Mouse (Mus musculus) forebrain, embryonic 10.5 days (tissue): ENCODE measurements around the gene Dnajb2. TPM values are rescaled to one million over a fixed set of nuclear protein-coding genes. Genes with fewer than 3 reads are reported as not detected.
"Not testable (repeated sequence)": the region's sequence is repeated elsewhere in the genome, so short reads cannot be mapped to it uniquely, and the experiment has no call there.

Experiments
- DNase-seq: peaks from one replicate; pipeline ENCODE4 v3.0.0-alpha.2; 2017; ENCODE audit warnings: low spot score; ENCODE audit errors: extremely low spot score
- H3K27ac ChIP-seq: fragments of 300-500 bp; sonication (generic); 2 replicates; pipeline ENCODE4 v1.5.1; 2016; ENCODE audit warnings: mild to moderate bottlenecking
- H3K27me3 ChIP-seq: fragments of 300-500 bp; sonication (generic); 2 replicates; pipeline ENCODE4 v1.6.1; 2016; ENCODE audit warnings: mild to moderate bottlenecking; ENCODE audit not compliant: poor library complexity, severe bottlenecking
- H3K36me3 ChIP-seq: fragments of 300-500 bp; sonication (generic); replicated peaks from 2 replicates; pipeline ENCODE4 v1.6.1; 2016; ENCODE audit warnings: mild to moderate bottlenecking, moderate library complexity
- H3K4me1 ChIP-seq: fragments of 300-500 bp; sonication (generic); 2 replicates; pipeline ENCODE4 v1.6.1; 2016
- H3K4me3 ChIP-seq: fragments of 300-500 bp; sonication (generic); 2 replicates; pipeline ENCODE4 v1.5.1; 2016; ENCODE audit warnings: mild to moderate bottlenecking, moderate library complexity
- H3K9me3 ChIP-seq: fragments of 300-500 bp; sonication (generic); 2 replicates; pipeline ENCODE4 v1.6.1; 2016; ENCODE audit warnings: mild to moderate bottlenecking, moderate library complexity
- WGBS: fragments of 180-500 bp; shearing (Covaris S2); methylation state at CpG from one replicate; pipeline ENCODE4 v1.1.7; 2016; 5-methylcytosine and 5-hydroxymethylcytosine counted together
- polyA plus RNA-seq: library from polyadenylated mRNA; unstranded; fragments of >200 nt; fragmentation: Nextera tagmentation; extraction: Ambion mirVana; gene quantifications from 2 replicates; pipeline ENCODE4 v1.2.1, GENCODE M21; 2016

The Dnajb2 gene
- polyA plus RNA-seq, 1 experiment from 2014 or later, result 28.6 TPM

DNA sequence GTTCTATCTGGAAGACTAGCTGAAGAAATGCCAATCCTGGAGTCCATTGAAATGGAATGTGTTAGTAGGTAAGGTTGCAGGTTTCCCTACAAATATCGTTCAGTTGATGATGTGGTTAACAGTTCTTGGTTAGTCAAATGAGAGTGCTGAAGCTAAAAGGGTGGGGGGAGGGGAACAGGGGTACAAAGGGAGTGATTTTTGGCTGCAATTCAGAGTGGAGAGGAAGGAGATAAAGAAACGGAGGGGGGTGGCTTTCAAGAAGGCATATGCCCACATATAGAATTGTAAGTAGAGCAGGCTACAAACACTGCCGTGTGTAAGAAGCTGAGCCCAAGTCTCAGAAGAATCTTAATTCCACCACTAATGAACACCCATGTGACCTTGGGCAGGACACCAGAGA is 10.7 kb upstream of the Dnajb2 start:
- no peaks in the 10 kb centered on the region for H3K4me1 ChIP-seq
- no peak overlapping the region for H3K4me3 ChIP-seq
- H3K27me3 ChIP-seq, result peaks cover 32% of the 10 kb centered on the region
- no peak overlapping the region for H3K27ac ChIP-seq
- WGBS, result 74% methylated on average over 3 of the region's 3 CpGs
- no peaks in the 10 kb centered on the region for H3K36me3 ChIP-seq
- H3K9me3 ChIP-seq, result no peaks in the 10 kb centered on the region
- DNase-seq, result no peak

DNA sequence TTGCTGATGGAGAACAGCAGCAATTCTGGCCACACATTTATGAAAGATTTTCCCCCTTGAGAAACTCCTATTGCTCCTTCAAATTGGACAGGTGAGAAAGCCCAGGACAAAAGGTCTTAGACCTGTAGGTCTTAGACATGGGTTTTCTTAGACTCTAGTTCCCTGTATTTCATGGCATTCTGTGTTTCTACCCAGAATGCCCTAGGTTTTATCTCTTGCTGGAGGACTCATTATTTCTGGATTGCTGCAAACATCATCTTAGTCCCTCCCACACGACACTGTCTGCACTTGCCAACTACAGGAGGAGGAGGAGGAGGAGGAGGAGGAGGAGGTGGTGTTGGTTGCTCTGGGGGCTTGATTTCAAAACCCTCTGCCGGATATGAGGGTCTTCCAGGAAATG is 10.1 kb upstream of the Dnajb2 start:
- H3K36me3 ChIP-seq, result no peaks in the 10 kb centered on the region
- H3K4me1 ChIP-seq, result no peaks in the 10 kb centered on the region
- H3K27ac ChIP-seq, result no peak overlapping the region
- H3K27me3 ChIP-seq, result peaks cover 26% of the 10 kb centered on the region
- DNase-seq, result no peak
- no peak overlapping the region for H3K4me3 ChIP-seq
- H3K9me3 ChIP-seq, result no peaks in the 10 kb centered on the region
- WGBS, result 82% methylated on average over 2 of the region's 2 CpGs

DNA sequence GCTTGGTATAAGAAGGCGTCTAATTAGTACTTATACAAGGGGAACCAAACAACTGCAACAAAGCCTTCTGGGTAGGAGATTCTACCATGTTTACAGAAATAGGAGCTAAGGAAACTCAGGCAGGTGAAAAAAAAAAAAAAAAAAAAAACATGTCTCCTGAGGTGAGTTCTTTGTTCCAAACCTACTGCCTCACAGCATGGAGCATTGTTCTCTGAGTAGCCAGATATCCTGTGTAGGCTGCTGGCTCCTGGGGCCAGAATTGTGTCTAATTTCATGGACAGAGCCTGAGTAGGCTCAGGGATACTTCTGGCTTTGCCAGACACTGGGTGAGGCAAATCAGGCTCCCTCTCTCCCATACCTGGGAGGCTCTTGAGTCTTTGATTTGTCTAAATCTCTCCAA is 8.6 kb upstream of the Dnajb2 start:
- Histone ChIP-seq H3K4me3 (no peak overlapping the region), H3K36me3 (no peaks in the 10 kb centered on the region), H3K27me3 (peaks cover 10% of the 10 kb centered on the region), H3K4me1 (no peaks in the 10 kb centered on the region), H3K9me3 (no peaks in the 10 kb centered on the region), H3K27ac (no peak overlapping the region)
- 68% methylated on average over 1 of the region's 1 CpGs for WGBS
- DNase-seq, result no peak

DNA sequence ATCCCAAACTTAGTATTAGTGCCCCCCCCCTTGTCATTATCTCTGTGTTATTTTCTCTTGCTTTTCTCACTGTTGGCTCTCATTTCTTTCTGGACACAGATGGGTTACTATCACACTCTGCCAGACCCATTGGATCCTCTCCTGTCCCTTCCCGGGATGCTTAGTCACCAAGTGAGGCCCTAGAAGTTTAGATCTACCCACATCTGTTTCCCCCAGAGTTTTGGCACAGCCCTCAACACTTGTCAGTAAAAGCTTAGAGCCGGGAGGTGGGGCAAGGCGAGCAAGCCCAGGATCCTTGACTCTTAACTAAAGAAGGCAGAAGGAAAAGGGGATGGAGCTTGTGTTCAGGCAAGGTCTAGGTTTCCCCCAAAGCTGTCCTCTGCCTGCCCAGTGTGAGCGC is 7.0 kb upstream of the Dnajb2 start:
- H3K9me3 ChIP-seq, result no peaks in the 10 kb centered on the region
- peaks cover 4% of the 10 kb centered on the region for H3K27me3 ChIP-seq
- H3K4me3 ChIP-seq, result no peak overlapping the region
- H3K4me1 ChIP-seq, result no peaks in the 10 kb centered on the region; the same call in 1 of the 2 replicates
- H3K36me3 ChIP-seq, result no peaks in the 10 kb centered on the region
- DNase-seq, result no peak
- no peak overlapping the region for H3K27ac ChIP-seq
- WGBS, result 80% methylated on average over 4 of the region's 4 CpGs

DNA sequence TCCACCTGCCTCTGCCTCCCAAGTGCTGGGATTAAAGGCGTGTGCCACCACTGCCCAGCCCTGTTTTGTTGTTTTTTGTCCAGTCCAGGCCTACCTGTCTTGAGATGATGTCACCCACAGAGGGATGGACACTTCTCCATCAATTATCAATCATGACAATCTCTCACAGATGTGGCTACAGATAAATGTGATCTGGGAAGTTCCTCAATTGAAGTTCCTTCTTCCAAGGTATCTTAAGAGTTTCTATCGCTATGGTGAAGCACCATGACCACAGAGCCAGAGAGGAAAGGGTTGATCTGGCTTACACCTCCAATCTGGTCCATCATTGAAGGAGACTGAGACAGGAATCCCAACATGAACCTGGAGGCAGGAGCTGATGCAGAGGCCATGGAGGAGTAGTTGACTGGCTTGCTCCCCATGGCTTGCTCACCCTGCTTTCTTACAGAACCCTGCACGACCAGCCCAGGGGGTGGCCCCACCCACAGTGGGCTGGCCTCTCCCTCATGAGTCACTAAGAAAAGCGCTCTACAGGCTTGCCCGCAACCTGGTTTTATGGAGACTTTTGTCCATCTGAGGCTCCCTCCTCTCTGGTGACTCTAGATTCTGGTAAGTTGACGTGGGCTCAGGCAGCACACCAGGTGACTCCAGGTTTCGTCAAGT is 5.7 kb upstream of the Dnajb2 start:
- Histone ChIP-seq H3K27ac (no peak overlapping the region), H3K4me1 (peaks cover 9% of the 10 kb centered on the region), H3K9me3 (no peaks in the 10 kb centered on the region), H3K36me3 (no peaks in the 10 kb centered on the region), H3K4me3 (no peak overlapping the region), H3K27me3 (peaks cover 12% of the 10 kb centered on the region)
- 76% methylated on average over 7 of the region's 7 CpGs for WGBS
- no peak for DNase-seq

DNA sequence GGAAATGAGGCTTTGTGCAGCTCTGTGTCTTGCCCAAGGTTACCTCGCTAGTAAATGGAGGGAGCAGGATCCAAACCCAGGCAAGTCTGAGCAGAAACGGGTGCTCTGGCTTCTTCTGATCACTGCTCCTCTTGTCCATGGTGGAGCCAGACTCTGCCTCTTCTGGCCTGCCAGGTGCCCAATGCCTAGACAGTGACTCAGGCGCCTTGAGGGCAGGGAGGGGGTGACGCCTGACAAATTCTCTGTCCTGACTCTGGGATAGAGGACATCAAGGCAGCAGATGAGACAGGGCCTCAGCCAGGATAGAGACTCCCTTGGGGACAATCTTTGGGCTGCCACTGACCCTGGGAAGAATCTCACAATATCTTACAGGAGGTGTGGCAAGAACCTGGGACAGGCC is 5.0 kb upstream of the Dnajb2 start:
- H3K27me3 ChIP-seq, result peaks cover 12% of the 10 kb centered on the region
- H3K4me1 ChIP-seq, result peaks cover 16% of the 10 kb centered on the region
- no peak overlapping the region for H3K4me3 ChIP-seq
- H3K36me3 ChIP-seq, result no peaks in the 10 kb centered on the region
- no peak overlapping the region for H3K27ac ChIP-seq
- DNase-seq, result no peak
- 80% methylated on average over 4 of the region's 4 CpGs for WGBS
- no peaks in the 10 kb centered on the region for H3K9me3 ChIP-seq

DNA sequence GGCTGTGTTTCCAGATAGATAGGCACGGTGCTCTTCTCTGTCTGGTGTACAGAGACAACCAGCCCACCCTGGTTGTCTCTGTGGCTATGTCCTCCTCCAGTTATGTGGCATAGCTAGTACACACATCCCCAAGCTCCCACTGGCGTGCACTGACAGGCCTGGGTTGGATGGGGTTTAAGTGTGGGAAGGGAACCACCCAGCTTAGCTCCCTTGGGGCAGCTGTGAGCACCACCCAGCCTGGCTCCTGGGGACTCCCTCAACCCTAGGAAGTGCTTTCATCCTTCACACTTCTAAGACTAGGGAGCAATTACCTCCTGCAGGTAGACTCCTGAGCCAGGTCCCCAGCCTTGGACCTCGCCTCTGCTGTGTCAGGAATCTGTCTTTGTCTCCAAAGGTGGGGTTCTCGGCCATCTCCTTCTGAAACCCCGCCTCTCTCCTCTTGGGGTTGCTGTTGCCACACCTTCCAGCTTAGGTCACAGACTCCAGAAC is 4.5 kb upstream of the Dnajb2 start, which contains the start of gene A630095N17Rik:
TSS of gene A630095N17Rik (minus strand) at position 439 of the 489 bp plus-strand sequence.
- Histone ChIP-seq H3K4me3 (no peak within 1 kb of the TSS), H3K27ac (no peak within 1 kb of the TSS), H3K4me1 (peaks cover 21% of the 10 kb centered on the region), H3K27me3 (peaks cover 12% of the 10 kb centered on the region), H3K36me3 (no peaks in the 10 kb centered on the region), H3K9me3 (no peaks in the 10 kb centered on the region)
- 74% methylated on average over 5 of the region's 5 CpGs for WGBS
- DNase-seq, result no peak

DNA sequence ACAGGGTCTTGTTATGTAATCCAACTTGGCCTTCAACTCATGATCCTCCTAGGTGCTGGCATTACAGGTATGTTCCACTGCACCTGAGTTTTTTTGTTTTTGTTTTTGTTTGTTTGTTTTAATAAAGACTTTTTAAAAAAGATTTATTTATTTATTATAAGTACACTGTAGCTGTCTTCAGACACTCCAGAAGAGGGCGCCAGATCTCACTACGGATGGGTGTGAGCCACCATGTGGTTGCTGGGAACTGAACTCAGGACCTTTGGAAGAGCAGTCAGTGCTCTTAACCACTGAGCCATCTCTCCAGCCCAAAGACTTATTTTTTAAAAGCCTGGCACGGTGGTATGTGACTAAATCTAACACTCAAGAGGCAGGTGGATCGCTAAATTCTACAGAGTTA is 3.7 kb upstream of the Dnajb2 start:
- not testable (repeated sequence) for H3K27ac ChIP-seq, DNase-seq, H3K36me3 ChIP-seq, H3K4me3 ChIP-seq, H3K9me3 ChIP-seq
- H3K4me1 ChIP-seq, result peaks cover 29% of the 10 kb centered on the region
- 67% methylated on average over 4 of the region's 4 CpGs for WGBS
- peaks cover 12% of the 10 kb centered on the region for H3K27me3 ChIP-seq

DNA sequence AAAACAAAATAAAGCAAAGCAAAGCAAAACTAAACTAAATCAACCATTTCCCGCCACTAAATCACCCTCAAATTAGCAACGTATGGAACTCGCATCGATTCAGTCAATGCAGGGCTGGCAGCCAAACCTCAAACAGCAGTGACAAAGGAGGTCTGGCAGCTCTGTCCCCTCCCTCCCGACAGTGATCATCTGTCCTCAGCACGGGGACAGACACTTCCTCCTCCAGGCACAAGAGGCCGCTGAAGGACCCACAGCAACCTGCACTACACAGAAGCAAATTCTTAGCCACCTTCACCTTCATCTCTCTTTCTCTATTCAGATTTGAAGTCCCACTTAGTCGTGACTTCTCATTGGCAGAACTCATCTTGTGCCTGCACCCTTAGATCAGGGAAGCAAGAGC is 1.6 kb upstream of the Dnajb2 start:
- peaks cover 30% of the 10 kb centered on the region for H3K4me1 ChIP-seq
- peaks cover 12% of the 10 kb centered on the region for H3K27me3 ChIP-seq
- H3K27ac ChIP-seq, result no peak overlapping the region
- no peaks in the 10 kb centered on the region for H3K9me3 ChIP-seq
- DNase-seq, result peak; percentile 53
- H3K4me3 ChIP-seq, result no peak overlapping the region
- peaks cover 7% of the 10 kb centered on the region for H3K36me3 ChIP-seq
- WGBS, result 5% methylated on average over 8 of the region's 8 CpGs

DNA sequence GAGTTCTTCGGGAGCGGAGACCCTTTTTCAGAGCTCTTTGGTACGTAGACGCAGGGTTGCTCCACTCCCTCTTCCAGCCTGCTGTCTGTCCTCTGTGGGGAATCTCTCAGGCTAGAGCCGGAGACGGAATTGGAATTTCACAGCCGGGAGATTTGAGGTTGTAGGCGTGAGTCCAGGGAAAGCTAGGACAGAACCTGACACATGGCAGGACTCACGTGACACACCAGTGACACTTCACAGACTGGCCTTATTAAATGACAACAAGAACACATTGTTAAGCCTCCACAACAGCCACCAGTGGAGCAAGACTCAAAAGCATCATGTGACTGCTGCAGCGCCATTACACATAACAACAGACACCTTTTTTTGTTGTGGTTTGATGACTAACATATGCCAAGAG is 3.4 kb downstream of the Dnajb2 start:
- Histone ChIP-seq H3K9me3 (no peaks in the 10 kb centered on the region), H3K27me3 (peaks cover 6% of the 10 kb centered on the region), H3K27ac (no peak overlapping the region), H3K4me3 (no peak overlapping the region), H3K36me3 (peaks cover 33% of the 10 kb centered on the region), H3K4me1 (peaks cover 28% of the 10 kb centered on the region)
- 86% methylated on average over 10 of the region's 10 CpGs for WGBS
- DNase-seq, result no peak

DNA sequence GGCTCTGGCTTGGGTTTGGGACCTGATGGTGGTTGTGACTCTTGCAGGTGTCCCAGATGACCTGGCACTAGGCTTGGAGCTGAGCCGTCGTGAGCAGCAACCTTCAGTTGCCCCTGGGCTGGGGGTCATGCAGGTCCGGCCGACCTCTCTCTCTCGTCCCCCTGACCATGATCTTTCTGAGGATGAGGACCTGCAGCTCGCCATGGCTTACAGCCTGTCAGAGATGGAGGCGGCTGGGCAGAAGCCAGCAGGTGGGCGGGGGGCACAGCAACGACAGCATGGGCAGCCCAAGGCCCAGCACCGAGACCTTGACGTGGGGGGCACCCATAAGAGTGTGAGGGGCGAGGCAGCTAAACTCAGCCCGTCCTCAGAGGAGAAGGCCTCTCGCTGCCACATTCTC is 7.2 kb downstream of the Dnajb2 start:
- H3K27ac ChIP-seq, result no peak overlapping the region
- DNase-seq, result no peak
- 89% methylated on average over 14 of the region's 14 CpGs for WGBS
- H3K4me1 ChIP-seq, result peaks cover 16% of the 10 kb centered on the region
- H3K36me3 ChIP-seq, result peaks cover 33% of the 10 kb centered on the region
- no peak overlapping the region for H3K4me3 ChIP-seq
- H3K27me3 ChIP-seq, result no peaks in the 10 kb centered on the region
- no peaks in the 10 kb centered on the region for H3K9me3 ChIP-seq

DNA sequence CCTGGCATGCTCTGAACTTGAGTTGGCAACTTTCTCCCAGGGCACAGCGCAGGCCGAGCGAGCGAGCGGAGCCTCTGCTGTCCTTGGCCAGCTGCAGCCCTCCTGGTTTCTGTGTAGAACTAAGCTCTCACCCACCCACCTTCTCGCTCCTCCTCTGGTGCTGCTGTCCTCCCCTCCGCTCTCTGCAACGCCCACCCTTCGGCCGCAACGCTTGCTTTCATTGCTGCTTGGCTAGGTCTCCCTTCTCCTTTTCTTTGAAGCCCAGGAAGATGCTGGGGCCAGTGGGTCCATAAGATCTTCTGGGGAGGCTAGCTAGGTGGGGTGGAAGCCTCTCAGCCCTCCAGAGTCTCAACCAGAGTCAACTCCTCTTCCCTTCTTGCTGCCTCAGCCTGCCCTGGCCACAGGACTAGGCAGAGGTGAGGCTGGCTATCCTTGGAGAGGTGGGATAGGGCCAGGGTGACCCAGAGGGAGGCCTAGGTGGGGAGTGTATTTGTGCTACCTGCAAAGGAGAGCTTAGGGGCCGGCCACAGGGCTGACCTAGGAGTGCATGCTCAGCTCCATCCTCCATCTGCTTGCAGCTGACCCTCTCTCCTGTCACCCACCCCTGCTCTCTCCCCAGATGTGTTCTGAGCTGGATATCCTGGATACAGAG is 8.1 kb downstream of the Dnajb2 start:
- Histone ChIP-seq H3K4me3 (no peak overlapping the region), H3K36me3 (peaks cover 29% of the 10 kb centered on the region), H3K27ac (no peak overlapping the region), H3K9me3 (no peaks in the 10 kb centered on the region), H3K4me1 (peaks cover 18% of the 10 kb centered on the region), H3K27me3 (no peaks in the 10 kb centered on the region)
- 85% methylated on average over 12 of the region's 12 CpGs for WGBS
- DNase-seq, result no peak

DNA sequence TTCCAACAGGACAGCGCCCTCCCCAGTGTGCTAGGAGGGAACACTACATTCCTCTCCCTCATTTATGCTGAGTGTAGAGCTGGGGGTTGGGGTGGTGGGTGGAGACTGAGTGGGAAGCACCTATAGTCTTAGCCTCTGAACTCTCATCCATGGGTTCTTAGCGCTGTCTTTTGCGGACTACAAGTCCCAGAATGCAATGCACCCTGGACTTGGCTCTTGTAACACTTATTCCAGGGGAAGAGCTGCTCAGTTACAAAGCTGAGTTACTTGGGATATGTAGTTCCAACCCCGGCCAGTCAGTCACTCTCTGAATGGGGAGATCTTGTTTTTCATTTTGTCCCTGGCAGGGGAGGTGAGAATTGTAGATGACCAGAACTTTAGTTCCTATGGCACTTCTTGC is 8.6 kb downstream of the Dnajb2 start:
- Histone ChIP-seq H3K27ac (no peak overlapping the region), H3K9me3 (no peaks in the 10 kb centered on the region), H3K4me1 (peaks cover 18% of the 10 kb centered on the region), H3K4me3 (no peak overlapping the region), H3K36me3 (peaks cover 26% of the 10 kb centered on the region), H3K27me3 (no peaks in the 10 kb centered on the region)
- WGBS, result 20% methylated on average over 4 of the region's 4 CpGs
- no peak for DNase-seq
